Mouse (Mus musculus) kidney, adult 2 months (tissue): ENCODE results near the gene Slc9a3r2. TPM values are rescaled to one million over a fixed set of nuclear protein-coding genes. Genes with fewer than 3 reads are reported as not detected.

ENCODE experiments used
- DNase-seq: peaks from one replicate; pipeline ENCODE4 v3.0.0; 2021
- H3K27ac ChIP-seq: fragments of 200-500 bp; 2 replicates; pipeline ENCODE4 v1.5.1; 2012; ENCODE audit warnings: low read depth, low read length, control low read depth, inconsistent platforms; ENCODE audit not compliant: insufficient read depth
- H3K27me3 ChIP-seq: fragments of 200-500 bp; replicated peaks from 2 replicates; pipeline ENCODE4 v1.6.1; 2012; ENCODE audit warnings: mild to moderate bottlenecking, moderate library complexity, low read length, inconsistent platforms; ENCODE audit not compliant: control insufficient read depth, insufficient read depth
- H3K36me3 ChIP-seq: fragments of 200-500 bp; 2 replicates; pipeline ENCODE4 v1.6.1; 2012; ENCODE audit warnings: mild to moderate bottlenecking, moderate library complexity, low read length, inconsistent platforms; ENCODE audit not compliant: control insufficient read depth, insufficient read depth
- H3K4me1 ChIP-seq: fragments of 200-500 bp; 2 replicates; pipeline ENCODE4 v1.6.1; 2011; ENCODE audit warnings: low read length; ENCODE audit not compliant: control insufficient read depth, insufficient read depth
- H3K4me3 ChIP-seq: fragments of 200-500 bp; 2 replicates; pipeline ENCODE4 v1.5.1; 2011; ENCODE audit warnings: mild to moderate bottlenecking, low read depth, low read length, control low read depth; ENCODE audit not compliant: insufficient read depth
- CTCF ChIP-seq: fragments of 200-500 bp; conservative IDR thresholded peaks from 2 replicates; pipeline ENCODE4 v1.5.1; 2011; ENCODE audit warnings: low read depth, mild to moderate bottlenecking, control low read depth, low read length, moderate library complexity, mixed read lengths; ENCODE audit not compliant: insufficient read depth, insufficient read length
- POLR2A ChIP-seq: fragments of 200-500 bp; IDR thresholded peaks from one replicate; pipeline ENCODE4 v1.6.1; 2011; ENCODE audit warnings: low read depth, low read length, control low read depth
- WGBS: fragments of 180-500 bp; shearing (Covaris S2); methylation state at CpG from one replicate; pipeline ENCODE4 v1.1.7; 2018; 5-methylcytosine and 5-hydroxymethylcytosine counted together
- polyA plus RNA-seq: library from polyadenylated mRNA; depleted of rRNA; stranded (reverse); fragments of >200 nt; gene quantifications from 2 replicates; pipeline ENCODE4 v1.2.3, GENCODE M21; 2012; rRNA removed

Slc9a3r2 gene
- polyA plus RNA-seq, 1 experiment = 111 TPM

- no peak for DNase-seq
- Histone ChIP-seq H3K4me3 (no peak overlapping the region), H3K27ac (no peak overlapping the region), H3K36me3 (0 out of 2 replicates have a peak, but pooled peaks cover 2% of the 10 kb centered on the region), H3K4me1 (no peaks in the 10 kb centered on the region), H3K27me3 (no peaks in the 10 kb centered on the region)
- no peak for TF ChIP-seq POLR2A
- TF ChIP-seq CTCF = no peak
- WGBS = 88% methylated on average over 26 of the region's 26 CpGs
Observed at GRCm38 (mm10) chr17:24593992-24594890, 55.9 kb downstream of the Slc9a3r2 start.

DNA sequence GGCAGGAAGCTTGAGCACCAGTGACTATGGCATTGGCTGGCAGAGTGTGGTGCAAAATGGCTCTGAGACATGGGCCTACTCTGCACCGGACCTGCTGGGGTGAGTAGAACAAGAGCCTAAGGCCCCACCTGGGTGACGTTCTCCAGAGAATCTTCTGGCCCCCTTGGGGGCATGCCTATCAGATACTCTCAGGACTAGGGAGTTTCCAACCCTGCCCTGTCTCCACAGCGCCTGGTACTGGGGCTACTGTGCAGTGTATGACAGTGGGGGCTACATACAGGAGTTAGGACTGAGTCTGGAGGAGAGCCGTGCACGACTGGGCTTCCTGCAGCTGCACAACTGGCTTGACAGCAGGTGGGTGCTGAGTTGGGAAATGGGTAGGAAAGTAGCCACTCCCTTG, 56.9 kb downstream of the Slc9a3r2 start:
- DNase-seq = no peak
- 81% methylated on average over 5 of the region's 5 CpGs for WGBS
- Histone ChIP-seq H3K27me3 (no peaks in the 10 kb centered on the region), H3K27ac (no peak overlapping the region), H3K4me1 (no peaks in the 10 kb centered on the region), H3K36me3 (0 out of 2 replicates have a peak, but pooled peaks cover 2% of the 10 kb centered on the region), H3K4me3 (no peak overlapping the region)
- TF ChIP-seq POLR2A (no peak), CTCF (no peak)

DNA sequence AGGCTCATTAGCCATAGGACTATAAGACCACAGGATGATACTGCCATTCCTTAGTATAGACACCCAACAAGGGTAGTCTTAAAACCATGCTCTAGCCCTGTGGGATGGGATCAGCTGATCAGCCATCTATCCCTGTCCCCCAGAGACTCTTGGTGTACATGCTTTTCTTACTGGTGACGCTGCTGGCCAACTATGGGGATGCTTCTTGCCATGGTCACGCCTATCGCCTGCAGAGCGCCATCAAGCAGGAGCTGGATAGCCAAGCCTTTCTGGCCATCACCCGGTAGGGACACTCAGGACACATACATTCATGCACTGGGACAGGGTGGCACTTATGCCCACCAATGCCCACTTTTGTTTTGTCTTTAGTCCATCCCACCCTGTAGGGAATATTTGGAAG, 58.4 kb downstream of the Slc9a3r2 start:
- WGBS = 94% methylated on average over 5 of the region's 5 CpGs
- Histone ChIP-seq H3K4me1 (no peaks in the 10 kb centered on the region), H3K36me3 (0 out of 2 replicates have a peak, but pooled peaks cover 2% of the 10 kb centered on the region), H3K27ac (no peak overlapping the region), H3K27me3 (no peaks in the 10 kb centered on the region), H3K4me3 (no peak overlapping the region)
- TF ChIP-seq POLR2A (no peak), CTCF (no peak)
- no peak for DNase-seq

GRCm38 (mm10) chr17:24590943-24591342, 59.2 kb downstream of the Slc9a3r2 start:
- H3K36me3 ChIP-seq = peaks cover 4% of the 10 kb centered on the region
- H3K27ac ChIP-seq = no peak overlapping the region
- no peak overlapping the region for H3K4me3 ChIP-seq
- DNase-seq = no peak
- TF ChIP-seq POLR2A (no peak), CTCF (no peak)
- WGBS = 75% methylated on average over 3 of the region's 3 CpGs
- H3K4me1 ChIP-seq = no peaks in the 10 kb centered on the region
- H3K27me3 ChIP-seq = no peaks in the 10 kb centered on the region

Other genes with a start within 250 kb of the Slc9a3r2 start
- 73.0 and 76.9 TPM in 2 replicates for gene Rnps1, start 235.8 kb downstream of the Slc9a3r2 start, polyA plus RNA-seq
- 196 and 222 TPM in 2 replicates for gene Eci1, start 223.7 kb downstream of the Slc9a3r2 start, polyA plus RNA-seq
- 7.6 and 8.8 TPM in 2 replicates for gene Dnase1l2, start 207.2 kb downstream of the Slc9a3r2 start, polyA plus RNA-seq
- 63.7 and 72.8 TPM in 2 replicates for gene E4f1, start 180.0 kb downstream of the Slc9a3r2 start, polyA plus RNA-seq
- 38.7 and 46.5 TPM in 2 replicates for gene Pgp, start 179.9 kb downstream of the Slc9a3r2 start, polyA plus RNA-seq
- gene Bricd5, start 176.4 kb downstream of the Slc9a3r2 start, polyA plus RNA-seq = 0.56 and 0.96 TPM in 2 replicates
- 26.1 and 32.1 TPM in 2 replicates for gene Mlst8, start 171.2 kb downstream of the Slc9a3r2 start, polyA plus RNA-seq
- 0.52 and 0.80 TPM in 2 replicates for gene Caskin1, start 161.7 kb downstream of the Slc9a3r2 start, polyA plus RNA-seq
- 108 and 124 TPM in 2 replicates for gene Traf7, start 122.4 kb downstream of the Slc9a3r2 start, polyA plus RNA-seq
- gene Rab26, start 116.1 kb downstream of the Slc9a3r2 start, polyA plus RNA-seq = 0.56 and 0.58 TPM in 2 replicates
- gene Pkd1, start 100.5 kb downstream of the Slc9a3r2 start, polyA plus RNA-seq = 34.6 and 42.9 TPM in 2 replicates
- 152 and 174 TPM in 2 replicates for gene Tsc2, start 17.7 kb downstream of the Slc9a3r2 start, polyA plus RNA-seq
- 13.6 and 15.8 TPM in 2 replicates for gene Nthl1, start 17.6 kb downstream of the Slc9a3r2 start, polyA plus RNA-seq
- not detected in 2 replicates for gene Npw, start 8.1 kb upstream of the Slc9a3r2 start, polyA plus RNA-seq
- 44.3 and 57.6 TPM in 2 replicates for gene Zfp598, start 19.4 kb upstream of the Slc9a3r2 start, polyA plus RNA-seq
- gene Syngr3, start 39.6 kb upstream of the Slc9a3r2 start, polyA plus RNA-seq = 1.5 and 2.2 TPM in 2 replicates
- 29.8 and 34.7 TPM in 2 replicates for gene Gfer, start 45.8 kb upstream of the Slc9a3r2 start, polyA plus RNA-seq
- gene Noxo1, start 45.9 kb upstream of the Slc9a3r2 start, polyA plus RNA-seq = 5.6 and 7.1 TPM in 2 replicates
- 48.6 and 49.4 TPM in 2 replicates for gene Tbl3, start 57.3 kb upstream of the Slc9a3r2 start, polyA plus RNA-seq
- 0.16 and 0.91 TPM in 2 replicates for gene Rnf151, start 67.7 kb upstream of the Slc9a3r2 start, polyA plus RNA-seq
- 2,444 and 2,611 TPM in 2 replicates for gene Rps2, start 67.8 kb upstream of the Slc9a3r2 start, polyA plus RNA-seq
- gene Ndufb10, start 74.2 kb upstream of the Slc9a3r2 start, polyA plus RNA-seq = 626 and 656 TPM in 2 replicates
- gene Rpl3l, start 77.5 kb upstream of the Slc9a3r2 start, polyA plus RNA-seq = 0.38 and 4.7 TPM in 2 replicates
- gene Msrb1, start 86.3 kb upstream of the Slc9a3r2 start, polyA plus RNA-seq = 169 and 209 TPM in 2 replicates
- 7.4 and 11.9 TPM in 2 replicates for gene Hs3st6, start 102.7 kb upstream of the Slc9a3r2 start, polyA plus RNA-seq
- gene Meiob, start 154.0 kb upstream of the Slc9a3r2 start, polyA plus RNA-seq = not detected in 2 replicates
- gene Hagh, start 189.8 kb upstream of the Slc9a3r2 start, polyA plus RNA-seq = 636 and 727 TPM in 2 replicates
- gene Fahd1, start 200.0 kb upstream of the Slc9a3r2 start, polyA plus RNA-seq = 103 and 123 TPM in 2 replicates
- 50.6 and 77.3 TPM in 2 replicates for gene Igfals, start 215.7 kb upstream of the Slc9a3r2 start, polyA plus RNA-seq
- gene Nubp2, start 236.0 kb upstream of the Slc9a3r2 start, polyA plus RNA-seq = 37.2 and 38.4 TPM in 2 replicates
- gene Spsb3, start 236.3 kb upstream of the Slc9a3r2 start, polyA plus RNA-seq = 55.5 and 69.0 TPM in 2 replicates
- 32.2 and 40.7 TPM in 2 replicates for gene Eme2, start 244.8 kb upstream of the Slc9a3r2 start, polyA plus RNA-seq
- 162 and 199 TPM in 2 replicates for gene Mrps34, start 244.8 kb upstream of the Slc9a3r2 start, polyA plus RNA-seq
- gene Nme3, start 246.2 kb upstream of the Slc9a3r2 start, polyA plus RNA-seq = 112 and 115 TPM in 2 replicates